Mouse (Mus musculus) ovary, postnatal 10 days (tissue): ENCODE data around the gene Ppp1r3c.
"Not testable (repeated sequence)": the region's sequence is repeated elsewhere in the genome, so short reads cannot be mapped to it uniquely, and the experiment has no call there.

Experiments
- DNase-seq: peaks from one replicate; pipeline ENCODE4 v3.0.0; 2022; ENCODE audit warnings: low spot score

Gene Ppp1r3c

DNA sequence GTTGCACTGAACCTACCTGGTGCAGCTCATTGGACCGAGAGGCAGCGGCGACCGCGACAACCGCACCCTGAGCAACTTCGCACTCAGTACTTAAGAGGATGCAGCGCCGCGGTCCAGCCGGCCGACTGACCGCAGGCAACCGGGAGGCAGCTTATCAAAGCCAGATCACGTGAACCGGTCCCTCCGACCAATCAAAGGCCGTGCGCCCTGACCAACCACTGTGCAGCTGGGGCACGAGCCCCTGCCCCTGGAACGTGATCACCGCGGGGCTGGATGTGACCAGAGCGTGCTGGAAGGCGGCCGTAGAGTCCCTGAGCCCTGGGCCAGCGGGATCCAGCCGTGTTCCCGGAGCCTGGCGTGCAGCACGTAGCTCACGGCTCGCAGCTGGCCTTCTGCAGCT, at the start of gene Ppp1r3c:
Gene Ppp1r3c (minus strand): TSS at position 117 of the 400 bp plus-strand sequence.
- DNase-seq = peak; percentile 81

DNA sequence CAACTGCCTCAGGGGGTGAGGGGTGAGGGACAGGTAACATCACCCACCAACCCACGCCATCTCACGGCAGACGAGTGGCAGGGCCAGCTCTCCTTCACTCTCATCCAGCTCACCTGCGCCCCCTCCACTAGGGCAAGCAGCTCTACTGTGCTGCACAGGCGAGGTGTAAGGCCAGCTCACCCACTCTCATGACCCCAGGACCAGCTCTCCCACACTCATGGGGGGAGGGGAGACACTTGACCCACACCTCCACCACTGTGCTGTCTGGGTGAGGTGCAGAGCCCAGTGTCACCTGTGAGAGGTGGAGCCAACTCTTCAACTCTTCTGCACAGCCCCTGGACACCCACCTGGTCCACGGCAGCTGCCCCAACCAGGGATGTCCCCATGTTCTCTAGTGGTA, 46.7 kb upstream of the Ppp1r3c start:
- no peak for DNase-seq

DNA sequence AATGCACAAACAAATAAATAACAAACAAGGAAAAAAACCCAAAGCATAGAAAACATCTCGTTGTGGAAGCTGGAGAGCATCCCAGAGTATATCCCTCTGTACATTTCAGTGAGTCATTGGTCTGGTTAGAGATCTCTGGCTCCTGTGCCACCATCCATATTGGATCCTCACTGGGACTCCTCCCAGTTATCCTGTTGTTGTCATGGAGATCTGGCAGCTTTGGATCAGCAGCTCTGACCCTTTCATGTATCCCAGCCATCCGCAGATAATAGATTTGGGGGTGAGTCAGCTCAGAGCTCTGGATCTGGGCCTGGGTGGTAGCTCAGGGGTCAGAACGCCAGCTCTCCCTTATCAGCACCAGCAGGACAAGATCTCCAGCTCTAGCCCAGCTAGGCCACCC, 46.1 kb upstream of the Ppp1r3c start:
- DNase-seq = no peak

DNA sequence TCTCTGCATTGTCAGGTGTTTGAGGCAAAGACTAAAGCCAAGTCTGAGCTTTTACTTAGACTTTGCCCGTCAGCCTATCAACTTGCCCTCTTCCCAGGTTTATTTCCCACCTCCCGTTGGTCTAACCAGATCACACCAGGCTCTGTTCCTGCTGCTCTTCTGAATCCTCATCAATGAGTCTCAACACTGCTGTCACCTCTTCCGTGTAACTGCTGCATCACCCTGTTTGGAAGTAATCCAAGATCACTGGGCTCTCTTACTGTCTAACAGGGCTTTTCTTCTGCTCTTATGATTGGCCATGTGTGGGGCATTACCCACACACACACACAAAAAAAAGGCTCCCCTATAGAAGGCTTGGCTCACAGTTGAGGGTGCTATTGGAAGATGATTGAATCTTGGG, 45.5 kb upstream of the Ppp1r3c start:
- no peak for DNase-seq

DNA sequence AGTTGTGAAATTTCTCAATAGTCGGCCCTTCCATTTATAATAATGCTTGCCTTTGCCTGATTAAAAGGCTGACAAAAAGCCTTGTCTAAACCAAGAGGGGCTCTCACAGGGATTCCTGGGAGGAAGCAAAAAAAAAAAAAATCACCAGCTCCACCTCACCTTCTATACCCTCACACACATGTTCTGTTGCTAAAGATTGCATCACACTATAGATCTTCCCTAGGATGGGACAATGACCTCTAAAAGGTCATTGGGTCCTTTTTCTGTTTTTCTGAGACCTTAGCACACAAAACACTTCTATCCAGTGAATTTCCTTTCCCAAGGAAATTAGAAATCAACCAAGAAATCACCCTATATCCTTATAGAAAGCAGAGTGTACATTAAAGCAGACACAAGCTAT, 43.9 kb upstream of the Ppp1r3c start:
- DNase-seq = no peak

DNA sequence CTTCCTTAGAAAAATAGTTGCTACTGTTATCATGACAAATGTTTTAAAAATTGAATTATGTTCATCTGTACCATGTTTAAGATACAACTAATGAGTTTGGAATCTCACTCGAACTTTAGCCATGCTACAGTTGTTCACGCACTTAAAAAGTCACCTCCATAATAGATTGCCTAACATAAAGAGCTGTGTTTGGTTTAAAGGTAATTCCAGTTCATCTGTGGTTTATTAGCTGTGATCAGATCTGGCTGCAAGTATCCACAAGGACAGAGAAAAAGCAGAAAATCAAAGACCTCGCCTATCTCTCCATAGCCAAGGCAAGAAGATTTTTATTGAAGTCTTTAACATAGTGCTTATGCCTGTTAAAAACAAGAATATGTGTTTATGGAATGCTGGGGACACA, 43.3 kb upstream of the Ppp1r3c start:
- DNase-seq = no peak

DNA sequence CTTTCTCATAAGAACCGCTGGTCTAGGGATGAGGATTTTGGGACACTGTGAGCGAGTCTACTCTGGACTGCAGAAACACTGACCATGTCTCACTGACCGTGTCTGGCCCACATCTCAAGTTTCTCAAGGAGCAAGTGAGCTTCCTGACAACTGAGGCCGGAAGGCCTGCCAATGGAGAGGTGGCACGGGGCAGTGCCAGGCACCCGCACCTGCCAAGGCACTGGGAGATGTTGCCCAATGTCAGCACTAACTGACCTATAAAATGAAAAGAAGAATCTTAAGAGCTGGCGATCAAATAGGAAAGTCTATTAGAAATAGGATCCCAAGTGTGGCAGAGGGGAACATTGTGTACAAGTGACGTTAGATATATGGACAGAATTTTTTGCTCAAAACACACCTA, 39.1 kb upstream of the Ppp1r3c start:
- DNase-seq = no peak

DNA sequence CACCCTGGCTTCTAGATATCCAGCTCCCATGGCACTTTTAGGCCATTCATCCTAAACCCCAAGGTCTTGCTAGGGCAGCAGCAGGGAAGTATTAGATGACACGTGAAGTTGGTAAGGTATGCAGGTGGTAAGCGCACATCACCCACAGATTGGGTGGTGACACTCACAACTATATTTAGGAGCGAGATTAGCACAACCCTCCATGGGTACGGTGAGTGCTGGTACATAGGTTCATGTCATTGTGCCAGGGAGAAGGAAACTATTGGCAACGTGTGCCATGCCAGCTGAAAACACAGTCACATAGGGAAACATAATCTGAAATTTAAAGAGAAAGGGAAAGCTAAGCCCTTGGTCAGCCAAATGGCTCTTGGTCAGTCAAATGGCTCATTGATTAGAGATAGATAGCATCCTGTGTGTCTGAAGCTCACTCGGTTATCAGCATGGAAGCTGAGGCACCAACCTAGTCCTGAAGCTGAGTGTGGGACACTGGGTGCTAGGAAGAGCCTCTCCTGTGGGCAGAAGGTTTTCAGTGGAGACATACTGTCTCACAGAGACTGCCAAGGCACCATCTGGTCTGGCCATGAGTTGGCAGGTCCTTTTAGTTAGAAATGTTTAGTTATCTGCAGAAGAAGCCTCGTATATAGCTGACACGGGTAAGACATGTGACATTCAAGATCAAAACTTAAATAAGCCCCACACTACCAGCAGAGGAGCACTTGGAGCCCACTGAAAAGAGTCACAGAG, 37.4 kb upstream of the Ppp1r3c start:
- DNase-seq = no peak

DNA sequence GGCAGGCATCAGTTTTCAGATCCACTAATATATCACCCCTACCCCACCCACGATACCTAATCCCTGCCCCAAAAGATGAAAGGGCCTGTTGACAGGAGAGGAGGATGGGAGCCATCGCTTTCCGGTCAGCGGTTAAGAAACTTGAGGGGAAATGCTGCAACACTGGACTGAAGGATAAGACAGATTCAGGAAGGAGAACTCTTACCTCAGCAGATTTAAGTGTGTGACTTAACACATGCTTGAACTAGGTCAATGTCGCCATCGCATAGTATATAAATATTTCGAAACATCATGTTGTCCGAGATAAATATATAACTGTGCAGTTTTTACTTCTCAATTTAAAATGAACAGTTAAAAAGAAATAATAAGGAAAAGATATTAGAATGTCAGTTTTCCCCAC, 31.6 kb upstream of the Ppp1r3c start:
- DNase-seq = no peak

DNA sequence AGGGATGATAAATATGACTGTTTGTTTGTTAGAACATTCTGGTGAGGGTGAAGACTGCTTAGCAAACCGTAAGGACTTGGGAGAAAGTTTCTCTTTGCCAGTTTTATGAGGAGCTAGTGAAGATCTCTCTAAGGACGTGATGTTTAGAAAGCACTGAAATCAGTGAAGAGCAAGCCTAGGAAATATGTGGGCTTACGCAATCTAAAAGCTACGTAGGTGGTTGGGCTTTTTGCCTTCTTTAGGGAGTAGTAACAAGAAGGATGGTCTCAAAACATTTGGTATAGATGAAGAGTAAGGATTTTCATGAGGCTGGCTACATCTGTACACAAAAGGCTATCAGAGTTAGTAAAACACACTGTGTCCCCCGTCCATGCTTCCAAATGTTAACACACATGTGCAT, 28.0 kb upstream of the Ppp1r3c start:
- DNase-seq = no peak

DNA sequence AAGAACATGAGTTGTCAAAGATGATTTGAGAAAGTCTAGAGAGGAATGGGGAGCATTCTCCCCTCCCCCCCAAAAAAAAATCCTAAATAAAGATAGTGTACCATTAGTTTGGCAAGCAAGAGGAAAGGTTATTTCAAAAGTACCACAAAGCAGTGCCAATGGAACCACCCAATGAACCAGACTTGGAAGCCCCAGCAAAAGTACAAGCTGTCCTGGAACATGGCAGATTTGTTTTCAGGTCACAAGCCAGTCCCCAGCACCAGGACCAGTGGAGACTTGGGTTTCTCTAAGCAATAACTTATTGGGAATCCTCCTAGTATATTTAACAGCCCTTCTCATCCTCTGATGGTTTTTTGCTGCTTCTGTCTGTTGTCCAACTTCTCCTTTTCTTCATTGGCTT, 12.5 kb upstream of the Ppp1r3c start:
- no peak for DNase-seq

DNA sequence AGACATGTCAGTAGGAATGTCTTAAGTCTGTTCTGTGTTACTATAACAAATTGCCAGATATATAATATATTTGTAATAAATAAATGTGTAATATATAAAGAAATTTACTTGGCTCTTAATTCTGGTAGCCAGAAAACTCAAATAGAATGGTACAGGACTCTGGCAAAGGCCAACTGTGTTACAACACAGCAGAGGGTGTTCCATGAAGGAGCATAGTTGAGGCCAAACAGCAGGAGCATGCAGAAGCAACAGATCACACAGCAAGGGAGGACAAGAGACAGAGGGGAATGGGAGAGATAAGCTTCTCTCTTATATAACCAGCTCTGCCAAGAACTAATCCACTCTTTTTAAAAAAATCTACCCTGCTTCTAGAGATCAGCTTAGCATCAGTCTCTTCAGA, 5.9 kb upstream of the Ppp1r3c start:
- no peak for DNase-seq

DNA sequence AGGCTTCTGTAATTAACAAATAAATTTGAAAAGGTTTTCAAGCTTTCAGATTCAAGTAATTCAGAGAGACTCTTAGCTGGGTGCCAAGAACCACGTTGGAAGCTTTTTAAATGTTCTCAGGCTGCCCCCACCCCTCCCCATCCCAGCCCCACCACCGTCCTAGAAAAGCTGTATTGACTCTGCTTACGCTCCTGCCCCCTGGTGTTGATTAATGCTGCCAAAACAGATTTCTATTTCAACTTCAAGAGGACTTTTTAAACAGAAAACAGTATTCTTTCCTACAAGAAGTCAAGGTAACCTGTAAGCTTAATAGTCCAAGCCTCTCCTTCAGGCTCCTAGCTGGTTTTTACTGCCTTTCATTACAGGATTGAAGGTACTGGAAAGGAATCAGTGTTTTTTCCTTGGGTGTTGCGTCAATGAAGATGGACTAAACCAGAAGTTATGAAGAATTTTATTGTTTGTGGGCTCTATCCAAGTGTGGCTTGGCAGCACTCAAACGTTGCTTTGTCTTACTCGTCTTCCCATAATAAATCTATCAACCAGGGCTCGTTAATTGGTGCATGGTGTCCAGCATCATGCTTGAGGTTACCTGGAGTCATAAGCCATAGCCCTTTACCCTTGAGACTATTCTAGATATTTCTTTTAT, 3.2 kb upstream of the Ppp1r3c start:
- DNase-seq = no peak

DNA sequence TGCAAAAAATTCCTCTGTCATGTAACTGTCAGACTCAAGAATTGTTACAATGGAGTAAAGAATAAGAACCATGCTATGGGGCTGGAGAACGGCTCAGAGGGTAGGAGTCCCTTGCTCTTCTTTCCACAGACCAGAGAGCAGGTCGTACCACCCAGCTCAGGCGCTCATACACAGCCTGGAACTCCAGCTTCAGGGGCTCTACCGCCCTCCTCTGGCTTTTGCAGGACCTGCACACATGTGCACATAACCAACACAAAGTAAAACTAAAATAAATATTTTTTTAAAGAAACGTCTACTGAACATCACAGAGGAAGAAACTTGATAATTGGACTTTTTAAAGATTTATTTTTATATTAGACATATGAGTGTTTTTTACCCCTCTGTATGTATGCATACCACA, 1.6 kb upstream of the Ppp1r3c start:
- no peak for DNase-seq

DNA sequence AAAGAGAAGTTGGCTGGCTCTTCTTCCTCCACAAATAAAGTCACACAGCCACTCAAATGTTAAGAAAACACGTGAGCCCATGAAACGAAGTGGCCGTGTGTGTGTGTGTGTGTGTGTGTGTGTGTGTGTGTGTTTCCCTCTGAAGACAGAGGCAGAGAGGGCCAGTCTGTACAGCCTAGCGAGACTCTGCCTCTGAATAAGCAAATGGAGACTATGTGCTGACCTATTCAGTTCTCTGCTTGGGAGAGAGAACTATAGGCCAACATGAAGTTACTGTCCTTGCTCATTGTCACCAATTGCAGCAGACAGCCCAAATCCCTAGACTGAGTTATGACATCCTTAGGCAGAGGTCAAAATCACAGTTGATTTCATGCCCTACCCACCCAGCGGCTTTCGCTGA, 634 bp upstream of the Ppp1r3c start:
- no peak for DNase-seq

DNA sequence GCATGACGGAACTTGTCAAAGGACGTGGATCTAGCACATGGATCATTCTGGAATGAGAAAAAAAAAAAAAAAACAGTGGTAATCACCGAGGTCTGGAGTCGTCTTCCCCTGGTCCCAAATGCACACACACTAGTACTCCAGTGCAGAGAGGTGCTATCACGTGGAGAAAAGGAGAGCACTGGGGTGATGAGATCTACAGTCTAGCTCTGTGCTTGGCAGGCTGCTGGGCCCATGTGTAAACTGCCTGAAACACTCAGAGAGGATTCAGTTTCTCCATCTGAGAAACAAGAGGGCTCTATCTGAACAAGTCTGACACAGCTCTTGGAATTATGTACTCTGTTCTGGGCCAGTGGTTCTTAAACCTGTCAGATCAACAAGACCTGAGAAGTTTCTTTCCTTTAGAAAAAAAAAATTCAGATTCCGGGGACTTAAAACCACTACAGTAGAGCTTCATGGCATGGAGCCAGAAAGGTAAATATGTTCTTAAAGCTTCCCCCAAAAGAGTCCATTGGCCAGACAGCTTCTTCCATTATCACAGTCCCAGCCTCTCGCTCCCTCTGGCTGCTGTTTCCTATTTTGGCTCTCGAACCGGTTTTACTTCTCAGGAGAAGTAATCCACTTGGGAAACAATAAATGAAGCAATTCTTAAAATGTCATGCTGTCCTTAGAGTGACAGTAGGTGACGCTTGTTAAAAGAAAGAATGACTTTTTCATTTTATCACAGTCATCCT, 2.0 kb downstream of the Ppp1r3c start:
- DNase-seq = no peak

DNA sequence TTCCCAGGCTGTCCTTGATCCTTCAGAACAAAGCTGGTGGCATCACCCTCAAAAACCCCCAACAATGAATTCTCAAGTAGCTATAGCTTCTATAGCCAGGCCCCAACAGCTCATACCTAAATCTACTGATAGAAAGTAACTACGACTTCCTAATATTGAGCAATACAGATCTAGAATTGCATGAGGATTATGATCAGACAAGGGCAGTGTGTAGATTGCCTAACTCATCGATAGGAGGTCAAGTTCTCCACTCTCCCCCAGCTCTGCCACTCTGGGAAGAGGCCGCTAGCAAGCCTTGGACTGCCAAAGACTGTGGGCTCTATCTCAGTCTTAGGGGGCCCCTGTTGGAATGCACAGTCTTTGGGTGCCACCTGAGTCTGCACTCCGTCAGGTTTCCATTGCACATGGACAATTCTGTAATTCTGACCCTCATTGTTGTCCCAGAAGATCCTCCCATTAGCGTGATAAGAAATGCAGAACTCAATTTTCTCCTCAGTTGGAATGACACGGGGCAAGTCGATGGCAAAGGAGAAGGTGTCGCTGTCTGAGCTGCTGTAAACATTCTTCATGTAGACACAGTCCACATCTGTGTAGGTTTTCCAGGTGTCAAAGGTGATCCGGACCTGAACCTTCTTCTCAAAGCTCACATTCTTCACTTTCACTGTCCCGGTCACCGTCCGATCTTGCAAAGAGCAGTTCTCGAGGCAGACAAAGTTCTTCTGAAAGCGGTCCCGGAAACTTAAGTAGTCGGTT, 3.1 kb downstream of the Ppp1r3c start:
- DNase-seq = no peak

DNA sequence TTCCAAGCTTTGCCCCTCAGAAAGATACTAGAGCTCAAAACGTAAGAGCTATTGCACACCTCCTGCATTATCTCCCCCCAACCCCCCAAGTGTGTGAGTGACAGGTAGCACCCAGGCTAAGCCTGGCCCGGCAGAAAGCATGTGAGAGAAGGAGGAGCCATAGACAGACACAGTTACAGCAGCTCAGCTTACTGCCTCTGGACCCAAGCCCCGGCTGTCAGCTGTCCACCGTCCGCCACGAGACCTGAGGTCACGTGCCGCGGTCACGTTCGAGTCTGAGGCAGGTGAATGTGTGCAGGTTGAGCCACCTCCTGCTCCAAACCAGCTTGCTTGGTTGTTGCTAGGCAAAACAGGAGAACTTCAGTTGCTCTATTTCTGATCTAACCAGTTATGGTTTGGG, 5.1 kb downstream of the Ppp1r3c start:
- no peak for DNase-seq

DNA sequence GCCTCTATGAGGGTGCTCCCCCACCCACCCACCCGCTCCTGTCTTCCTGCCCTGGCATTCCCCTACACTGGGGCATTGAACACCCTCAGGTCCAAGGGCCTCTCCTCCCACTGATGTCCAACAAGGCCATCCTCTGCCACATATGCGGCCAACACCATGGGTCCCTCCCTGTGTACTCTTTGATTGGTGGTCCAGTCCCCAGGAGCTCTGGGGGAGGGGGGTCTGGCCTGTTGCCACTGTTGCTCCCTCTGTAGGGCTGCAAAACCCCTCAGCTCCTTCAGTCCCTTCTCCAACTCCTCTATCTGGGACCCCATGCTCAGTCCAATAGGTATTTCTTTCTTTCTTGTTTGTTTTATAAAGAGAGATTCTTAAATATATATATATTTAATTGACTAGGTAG, 6.0 kb downstream of the Ppp1r3c start:
- DNase-seq = not testable (repeated sequence)

DNA sequence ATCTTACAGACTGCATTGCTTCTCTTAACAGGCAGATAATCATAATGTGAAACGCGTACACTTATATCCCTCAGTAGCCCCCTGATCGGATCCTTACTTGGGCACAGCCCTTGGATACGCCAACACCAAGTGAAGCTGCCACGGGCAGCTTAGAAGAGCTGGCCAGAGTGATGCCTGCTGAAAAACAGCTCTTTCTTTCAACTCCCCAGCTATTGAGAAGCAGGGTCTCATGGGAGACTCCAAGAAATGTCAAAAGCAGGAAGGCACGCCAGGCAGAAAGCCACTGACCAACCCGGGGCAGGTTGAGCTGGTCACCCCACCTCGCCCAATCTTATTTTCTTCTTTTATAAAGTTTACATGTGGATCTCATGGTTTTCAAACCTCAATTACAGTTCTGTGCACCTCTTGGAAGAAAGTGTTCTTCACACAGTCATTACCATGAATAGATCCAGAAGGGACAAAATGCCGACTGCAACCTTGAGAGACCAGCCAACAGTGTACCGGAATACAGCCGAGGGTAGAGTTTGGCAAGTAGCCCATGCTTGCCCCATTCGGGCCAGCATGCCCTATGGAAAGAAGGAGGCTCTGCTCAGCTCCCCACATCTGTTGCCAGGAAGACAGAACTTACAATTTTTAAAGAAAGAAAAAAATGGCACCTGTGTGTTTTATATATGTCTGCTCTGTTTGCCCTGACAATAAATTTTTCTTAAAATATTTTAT, 7.6 kb downstream of the Ppp1r3c start:
- DNase-seq = no peak

DNA sequence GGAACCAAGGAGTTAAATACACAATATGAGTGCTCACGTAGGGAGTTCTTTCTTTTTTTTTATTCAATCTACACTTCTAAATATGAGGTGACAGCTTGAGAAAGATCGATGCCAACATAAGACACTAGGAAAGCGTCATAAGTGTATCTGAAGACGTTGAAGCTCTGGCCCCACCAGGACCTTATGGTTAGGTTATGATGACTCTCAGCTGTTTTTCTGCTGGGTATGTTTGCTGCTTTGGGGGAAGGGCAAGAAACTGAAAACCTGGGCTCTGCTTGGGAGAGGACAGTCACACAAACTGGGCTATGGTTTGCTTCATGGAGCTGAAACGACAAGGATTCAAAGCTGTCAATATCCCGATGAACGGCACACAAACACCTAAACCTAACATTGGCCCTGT, 11.5 kb downstream of the Ppp1r3c start:
- no peak for DNase-seq

DNA sequence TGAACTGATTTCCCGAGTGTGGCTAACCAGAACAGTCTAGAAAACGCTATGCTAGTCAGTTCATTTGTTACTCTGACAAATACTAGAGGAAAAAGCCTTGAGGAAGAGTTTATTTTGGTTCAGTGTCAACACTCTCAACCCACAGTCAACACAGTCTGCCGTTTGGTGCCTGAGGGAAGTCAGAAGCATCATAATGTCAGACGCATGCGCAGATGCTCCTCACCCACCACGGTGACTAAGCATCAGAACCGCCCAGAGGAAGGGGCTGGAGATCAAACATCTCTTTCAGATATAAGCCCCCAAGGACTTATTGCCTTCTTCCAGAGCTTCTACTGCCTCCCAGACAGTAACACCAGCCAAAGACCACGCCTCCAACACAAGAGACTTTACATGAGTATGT, 15.3 kb downstream of the Ppp1r3c start:
- no peak for DNase-seq
